Mouse (Mus musculus) myocyte (in vitro differentiated cells): ENCODE data around the gene Traip.

Source experiments
- CEBPB ChIP-seq: IDR thresholded peaks from 2 replicates; pipeline ENCODE4 v1.6.1; 2011; ENCODE audit warnings: mild to moderate bottlenecking, moderate library complexity; ENCODE audit not compliant: poor library complexity, insufficient read depth, severe bottlenecking
- E2F4 ChIP-seq: IDR thresholded peaks from one replicate; pipeline ENCODE4 v1.6.1; 2011; ENCODE audit warnings: mild to moderate bottlenecking, control low read depth, moderate library complexity; ENCODE audit not compliant: insufficient read depth
- MAX ChIP-seq: IDR thresholded peaks from one replicate; pipeline ENCODE4 v1.6.1; 2011; ENCODE audit warnings: low read depth, mild to moderate bottlenecking, control low read depth
- MYOD1 ChIP-seq, 3 experiments: IDR thresholded peaks; one replicate each; pipeline ENCODE4 v1.6.1; 2011; ENCODE audit warnings: control low read depth in 2 of 3, low read depth in 2 of 3, mild to moderate bottlenecking in 2 of 3, moderate library complexity in 1 of 3; ENCODE audit not compliant: insufficient read length in 2 of 3, control insufficient read depth in 1 of 3
- MYOG ChIP-seq, 3 experiments: IDR thresholded peaks; one replicate each; pipeline ENCODE4 v1.6.1; 2011; ENCODE audit warnings: control low read depth in 2 of 3, low read depth in 2 of 3, mild to moderate bottlenecking in 2 of 3; ENCODE audit not compliant: insufficient read length in 2 of 3, control insufficient read depth in 1 of 3, insufficient read depth in 1 of 3
- POLR2A ChIP-seq: IDR thresholded peaks from one replicate; pipeline ENCODE4 v1.6.1; 2011; ENCODE audit warnings: low read depth, mild to moderate bottlenecking, control low read depth, moderate library complexity; ENCODE audit not compliant: insufficient read length
- POLR2AphosphoS2 ChIP-seq: IDR thresholded peaks from one replicate; pipeline ENCODE4 v1.6.1; 2011; ENCODE audit warnings: low read depth, control low read depth; ENCODE audit not compliant: insufficient read length
- REST ChIP-seq: IDR thresholded peaks from one replicate; pipeline ENCODE4 v1.6.1; 2011; ENCODE audit warnings: mild to moderate bottlenecking, control low read depth, moderate library complexity; ENCODE audit not compliant: insufficient read depth, insufficient read length
- SRF ChIP-seq: IDR thresholded peaks from one replicate; pipeline ENCODE4 v1.6.1; 2011; ENCODE audit warnings: low read depth; ENCODE audit not compliant: control insufficient read depth, insufficient read length
- TCF12 ChIP-seq: IDR thresholded peaks from one replicate; pipeline ENCODE4 v1.6.1; 2011; ENCODE audit warnings: mild to moderate bottlenecking, control low read depth; ENCODE audit not compliant: poor library complexity, insufficient read depth, severe bottlenecking
- USF1 ChIP-seq: IDR thresholded peaks from one replicate; pipeline ENCODE4 v1.6.1; 2011; ENCODE audit warnings: low read depth, mild to moderate bottlenecking, control low read depth, moderate library complexity

DNA sequence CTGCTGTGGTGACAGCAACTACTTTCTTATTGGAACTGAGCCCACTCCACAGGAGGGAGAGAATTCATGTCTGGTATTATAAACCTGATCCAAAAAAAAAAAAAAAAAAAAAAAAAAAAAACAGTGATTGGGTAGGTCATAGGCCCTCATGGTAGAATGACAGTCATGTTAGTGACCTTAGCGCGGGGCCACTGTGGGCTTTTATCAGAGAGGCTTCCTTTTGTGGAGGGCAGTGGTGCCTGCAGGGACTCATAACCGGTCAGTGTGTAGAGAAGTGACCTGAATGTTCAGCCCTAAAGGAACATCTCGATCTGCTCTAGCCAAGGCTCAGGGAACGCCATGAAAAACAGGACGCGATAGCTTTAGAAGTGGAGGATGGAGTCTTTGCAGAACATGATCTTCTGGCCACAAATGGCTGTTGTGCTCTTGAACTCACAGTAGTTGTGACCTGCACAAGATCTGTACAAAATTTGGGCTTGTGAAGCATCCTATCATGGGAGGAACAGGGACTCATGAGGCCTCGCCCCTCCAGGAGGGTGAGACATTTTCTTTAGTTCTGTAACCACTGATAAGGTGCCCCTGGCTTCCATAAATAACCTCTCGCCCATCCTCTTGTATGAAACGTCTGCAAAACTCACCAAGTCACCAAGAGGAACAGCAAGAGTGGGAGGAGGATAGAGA, 24.7 kb downstream of the Traip start:
- TF ChIP-seq MYOD1 (IDR thresholded peaks at IDR 0.05; ENCODE audit: control insufficient read depth in 1 of 3, insufficient read length in 2 of 3, low read depth in 2 of 3): no peak
- no peak for TF ChIP-seq POLR2A
- no peak for TF ChIP-seq POLR2AphosphoS2
- no peak for TF ChIP-seq CEBPB
- no peak for TF ChIP-seq USF1
- no peak for TF ChIP-seq MAX
- no peak for TF ChIP-seq E2F4
- no peak for TF ChIP-seq TCF12
- TF ChIP-seq REST: no peak
- no peak for TF ChIP-seq MYOG (IDR thresholded peaks at IDR 0.05; ENCODE audit: control insufficient read depth in 1 of 3, insufficient read depth in 1 of 3, insufficient read length in 2 of 3, low read depth in 2 of 3)
- no peak for TF ChIP-seq SRF
